Mouse (Mus musculus) gastrocnemius, adult 2 months (tissue): ENCODE results near the gene Dgkz. TPM values are rescaled to one million over a fixed set of nuclear protein-coding genes. Genes with fewer than 3 reads are reported as not detected.

Source experiments
- DNase-seq: peaks from one replicate; pipeline ENCODE4 v3.0.0; 2022
- H3K27ac ChIP-seq: fragments of 200-600 bp; 2 replicates; pipeline ENCODE4 v1.8.1; 2022; ENCODE audit warnings: mild to moderate bottlenecking
- H3K4me3 ChIP-seq: fragments of 200-600 bp; 2 replicates; pipeline ENCODE4 v1.8.1; 2022; ENCODE audit warnings: mild to moderate bottlenecking, moderate library complexity
- CTCF ChIP-seq: fragments of 200-600 bp; IDR thresholded peaks from 2 replicates; pipeline ENCODE4 v1.8.1; 2022; ENCODE audit warnings: antibody characterized with exemption, mild to moderate bottlenecking, moderate library complexity
- intact Hi-C: fragments of 180-260 bp; cut with DNase I; formaldehyde crosslinking; loops from one replicate; pipeline ENCODE4 v1.15.1; 2025
- total RNA-seq, 2 experiments: library from RNA; stranded (reverse); gene quantifications; 2 replicates each; pipeline ENCODE4 v1.2.3; 2021

The Dgkz gene
- total RNA-seq, 2 experiments from 2014 or later: 33.7 to 37.5 TPM

DNA sequence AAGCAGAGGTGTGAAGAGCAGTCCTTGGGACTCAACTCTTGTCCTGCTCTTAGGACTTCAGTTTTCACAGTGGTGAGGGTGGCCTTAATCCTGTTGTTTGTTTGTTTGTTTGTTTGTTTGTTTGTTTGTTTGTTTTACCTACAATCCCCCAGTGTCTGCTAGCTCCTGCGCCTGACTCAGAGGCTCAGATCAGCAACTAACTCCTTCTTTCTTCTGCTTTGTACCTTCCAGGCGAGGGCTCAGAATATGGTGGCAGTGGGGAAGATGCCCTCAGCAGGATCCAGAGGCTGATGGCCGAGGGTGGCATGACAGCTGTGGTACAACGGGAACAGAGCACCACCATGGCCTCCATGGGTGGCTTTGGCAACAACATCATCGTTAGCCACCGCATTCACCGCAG lies 58.6 kb downstream of the Dgkz start:
- Histone ChIP-seq H3K4me3 (no peak overlapping the region), H3K27ac (no peak overlapping the region)
- intact Hi-C loops: no loop called here
- no peak for DNase-seq
- TF ChIP-seq CTCF: no peak

DNA sequence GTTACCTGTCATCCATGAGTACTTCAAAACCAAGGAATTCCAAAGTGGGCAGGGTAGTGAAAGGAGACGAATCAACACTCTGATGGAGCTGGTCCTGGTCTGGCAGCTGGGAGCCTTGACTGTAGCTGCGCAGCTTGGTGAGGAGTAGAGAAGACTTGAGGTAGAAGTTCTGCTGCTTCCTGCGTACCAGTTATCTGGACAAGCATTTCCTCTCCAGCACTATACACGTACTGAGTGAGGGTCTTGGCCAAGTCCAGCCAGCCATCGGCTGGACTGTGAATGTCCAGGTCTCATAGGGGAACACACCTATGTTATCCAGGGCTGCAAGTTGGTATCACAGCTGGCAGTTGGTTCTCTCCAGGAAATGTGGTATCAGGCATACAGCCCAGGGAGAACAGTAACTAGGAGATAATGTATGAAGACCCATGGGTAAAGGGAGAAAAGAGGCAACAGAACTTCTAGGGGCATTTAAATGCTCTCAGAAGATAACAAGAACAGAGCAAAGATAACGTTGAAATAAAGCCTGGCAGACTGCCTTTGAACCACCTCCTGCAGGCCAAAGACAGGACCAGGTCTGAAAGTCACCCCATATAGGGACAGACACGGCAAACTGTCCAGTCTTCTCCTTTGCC lies 59.2 kb downstream of the Dgkz start:
- intact Hi-C loops: no loop called here
- H3K27ac ChIP-seq: no peak overlapping the region
- no peak for TF ChIP-seq CTCF

DNA sequence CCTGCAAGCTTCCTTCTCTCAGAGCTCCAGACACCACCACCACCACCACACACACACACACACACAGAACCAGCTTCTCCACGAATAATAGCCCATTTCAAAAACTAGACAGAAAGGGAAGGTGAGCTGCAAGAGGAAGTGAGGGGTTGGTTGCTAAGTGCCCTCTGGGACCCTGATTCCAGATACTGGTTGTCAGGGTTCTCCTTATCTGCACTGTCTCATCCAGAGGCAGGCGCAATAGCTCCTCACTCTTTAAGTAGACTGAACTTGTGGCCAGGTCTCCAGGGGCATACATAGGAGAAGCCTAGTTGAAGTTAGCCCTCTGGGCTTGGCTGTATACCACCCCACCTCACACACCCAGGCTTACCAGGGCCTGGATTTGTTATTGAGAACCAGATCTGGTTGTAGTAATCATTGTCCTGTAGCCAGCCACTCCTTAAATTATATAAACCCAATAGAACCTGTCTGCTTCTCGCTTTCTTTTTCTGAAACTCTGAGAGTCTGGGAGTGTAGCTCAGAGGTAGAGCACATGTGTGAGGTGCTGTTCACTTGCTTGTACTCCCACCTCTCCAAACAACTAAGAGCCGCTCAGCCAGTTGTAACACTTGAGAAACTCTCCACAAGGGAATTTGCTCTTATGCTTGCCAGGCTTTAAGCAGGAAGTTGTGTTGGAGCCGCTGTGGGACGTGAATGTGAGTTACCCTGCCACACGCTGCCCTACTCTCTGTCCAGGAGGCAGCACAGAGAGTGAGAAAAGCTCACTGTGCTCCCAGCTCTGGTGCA lies 62.1 kb downstream of the Dgkz start:
- H3K27ac ChIP-seq: no peak overlapping the region
- no peak for TF ChIP-seq CTCF
- no peak for DNase-seq
- no peak overlapping the region for H3K4me3 ChIP-seq
- intact Hi-C loops: no loop called here

More for the DNA sequence above, 59.2 kb downstream of the Dgkz start:
- no peak for DNase-seq
- H3K4me3 ChIP-seq: no peak overlapping the region

DNA sequence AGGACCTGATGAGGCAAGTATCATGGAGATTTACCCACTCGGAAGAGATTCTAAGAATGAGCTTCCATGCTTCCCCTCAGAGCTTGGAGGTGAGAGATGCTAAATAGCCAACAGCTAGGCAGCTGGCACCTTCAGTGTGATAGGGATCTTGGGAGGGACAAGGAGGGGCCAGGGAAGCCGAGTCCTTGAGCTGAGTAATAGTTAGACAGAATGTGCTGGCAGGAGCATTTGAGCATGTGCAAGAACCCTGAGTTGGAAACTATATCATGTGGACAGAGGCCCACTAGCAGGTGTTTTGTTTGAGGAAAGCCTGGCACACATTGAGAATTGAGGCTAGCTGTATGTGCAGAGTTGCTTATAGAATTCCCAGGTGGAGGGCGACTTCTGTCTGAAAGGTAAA lies 63.0 kb downstream of the Dgkz start:
- no peak for TF ChIP-seq CTCF
- H3K4me3 ChIP-seq: no peak overlapping the region
- DNase-seq: no peak
- intact Hi-C loops: no loop called here
- no peak overlapping the region for H3K27ac ChIP-seq

DNA sequence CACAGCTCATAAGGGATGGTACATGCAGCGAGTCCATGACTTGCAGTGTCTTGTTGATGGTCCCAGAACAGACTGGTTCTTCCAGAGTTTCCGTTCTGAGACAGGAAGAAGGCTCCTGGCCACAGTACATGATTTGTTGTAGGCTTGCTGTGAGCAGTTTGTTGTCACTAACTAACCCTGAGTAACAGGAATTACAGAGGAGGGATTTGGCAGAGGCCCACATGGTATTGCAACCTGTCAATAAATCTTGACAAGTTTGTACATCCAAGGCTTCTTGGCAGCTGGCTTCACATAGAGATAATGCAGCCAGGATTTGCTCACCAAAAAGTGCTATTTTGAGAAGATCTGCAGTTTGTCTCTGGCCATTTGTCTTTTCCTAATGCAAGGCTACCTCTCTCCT lies 69.5 kb downstream of the Dgkz start:
- no peak for TF ChIP-seq CTCF
- H3K27ac ChIP-seq: no peak overlapping the region
- H3K4me3 ChIP-seq: no peak overlapping the region
- intact Hi-C loops: no loop called here
- DNase-seq: no peak

DNA sequence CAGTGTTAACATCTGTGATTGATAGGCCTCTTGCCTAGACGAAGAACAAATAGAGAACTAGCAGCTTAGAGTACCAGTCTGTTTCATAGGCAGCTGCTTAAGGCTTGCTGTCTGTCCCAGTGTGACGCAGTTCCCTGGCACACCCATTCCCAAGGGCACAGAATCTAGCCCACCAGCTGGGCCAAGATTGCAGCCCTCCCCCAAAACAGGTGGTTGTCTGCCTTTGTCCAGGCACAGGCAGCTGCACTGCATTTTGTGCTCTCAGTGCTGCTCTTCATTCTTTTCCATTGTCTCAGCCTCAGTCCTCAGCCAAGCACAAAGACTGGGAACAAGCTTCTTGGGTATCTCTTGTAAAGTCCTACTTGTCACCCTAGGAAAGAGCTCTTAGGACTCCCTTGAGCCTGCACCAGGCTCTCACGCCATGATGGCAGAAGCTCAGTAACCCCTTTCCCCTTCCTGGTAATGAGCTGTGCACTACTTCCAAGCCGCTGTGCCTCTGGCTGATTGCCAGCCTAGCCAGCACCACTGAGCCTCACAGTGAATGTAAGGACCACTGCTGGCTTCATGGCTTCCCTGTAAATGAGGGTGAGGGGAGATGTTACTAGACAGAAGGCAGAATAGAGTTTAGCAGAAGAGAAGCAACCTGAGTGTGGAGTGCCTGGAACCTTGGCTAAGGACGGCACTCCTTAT lies 70.9 kb downstream of the Dgkz start:
- Histone ChIP-seq H3K27ac (no peak overlapping the region), H3K4me3 (no peak overlapping the region)
- TF ChIP-seq CTCF: no peak
- intact Hi-C loops: no loop called here
- DNase-seq: no peak

DNA sequence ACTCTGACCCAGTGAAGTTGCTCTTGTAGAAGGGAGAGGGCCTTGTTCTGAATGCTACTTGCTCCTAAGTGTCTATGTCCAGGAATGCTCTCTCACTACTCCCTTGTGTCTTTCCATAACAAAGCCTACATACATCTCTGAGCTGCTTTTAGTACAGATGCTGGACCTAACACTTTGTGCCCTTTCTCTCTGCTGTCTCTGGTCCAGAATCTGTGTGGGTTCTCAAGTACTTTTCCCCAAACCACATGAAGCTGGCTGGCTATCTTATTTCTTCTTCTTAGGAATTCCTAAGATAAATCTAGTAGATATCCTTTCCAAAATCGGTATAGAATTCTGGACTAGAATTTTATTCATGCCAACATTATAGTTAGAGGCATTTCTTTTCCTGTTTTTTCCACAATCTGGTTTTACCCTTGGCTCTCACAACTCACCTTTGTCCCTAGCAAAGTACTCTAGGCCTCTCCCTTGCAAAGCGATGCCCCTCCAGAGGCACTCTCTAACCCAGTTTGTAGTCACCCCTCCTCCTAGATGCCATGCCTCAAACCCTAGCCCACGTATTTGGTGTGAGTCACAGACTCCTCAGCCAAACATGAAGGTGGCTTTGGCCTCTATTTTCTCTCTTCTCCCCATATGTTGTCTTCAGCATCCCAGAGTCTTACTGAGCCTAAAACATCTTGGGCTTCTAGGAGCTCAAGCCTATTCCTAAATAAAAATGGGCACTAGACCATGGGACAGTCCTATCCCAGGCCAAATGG lies 72.3 kb downstream of the Dgkz start:
- TF ChIP-seq CTCF: no peak
- no peak for DNase-seq
- no peak overlapping the region for H3K4me3 ChIP-seq
- intact Hi-C loops: no loop called here
- no peak overlapping the region for H3K27ac ChIP-seq

DNA sequence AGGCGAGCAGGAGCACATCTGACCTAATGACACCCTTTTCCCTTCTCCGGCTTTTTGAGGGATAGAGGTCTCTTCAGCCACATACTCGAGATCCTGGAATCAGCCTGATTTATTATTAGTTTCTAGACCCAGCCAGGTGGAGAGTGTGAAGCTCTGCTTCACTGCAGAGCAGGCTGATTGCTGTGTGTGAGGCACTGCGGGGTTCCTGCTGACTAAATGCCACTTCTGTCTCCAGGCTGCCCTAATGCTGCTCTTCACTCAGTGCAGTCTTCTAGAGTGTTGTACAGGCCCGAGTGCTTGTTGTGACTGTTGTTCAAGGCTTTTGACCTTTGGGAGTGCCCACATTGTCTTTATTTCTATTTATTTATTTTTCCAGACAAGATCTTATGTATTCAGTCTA lies 73.3 kb downstream of the Dgkz start:
- no peak for TF ChIP-seq CTCF
- Histone ChIP-seq H3K4me3 (no peak overlapping the region), H3K27ac (no peak overlapping the region)
- intact Hi-C loops: no loop called here
- DNase-seq: no peak

DNA sequence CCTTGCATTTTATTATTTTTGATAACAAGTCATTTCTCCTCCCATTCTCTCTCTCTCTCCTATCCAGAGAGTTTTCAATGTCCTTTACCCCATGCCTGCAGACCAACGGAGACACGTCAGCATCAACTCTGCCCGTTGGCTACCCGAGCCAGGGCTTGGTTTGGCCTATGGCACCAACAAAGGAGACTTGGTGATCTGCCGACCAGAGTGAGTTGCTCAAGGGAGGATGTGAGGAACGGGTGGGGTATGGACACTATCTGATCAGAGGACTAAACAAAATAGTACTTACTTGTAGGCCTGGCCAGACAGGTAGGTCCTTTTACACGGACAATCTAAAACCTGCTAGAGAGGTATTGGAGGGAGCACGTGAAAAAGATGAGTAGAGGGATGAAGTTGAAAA lies 75.2 kb downstream of the Dgkz start:
- no peak for TF ChIP-seq CTCF
- intact Hi-C loops: no loop called here
- no peak for DNase-seq

DNA sequence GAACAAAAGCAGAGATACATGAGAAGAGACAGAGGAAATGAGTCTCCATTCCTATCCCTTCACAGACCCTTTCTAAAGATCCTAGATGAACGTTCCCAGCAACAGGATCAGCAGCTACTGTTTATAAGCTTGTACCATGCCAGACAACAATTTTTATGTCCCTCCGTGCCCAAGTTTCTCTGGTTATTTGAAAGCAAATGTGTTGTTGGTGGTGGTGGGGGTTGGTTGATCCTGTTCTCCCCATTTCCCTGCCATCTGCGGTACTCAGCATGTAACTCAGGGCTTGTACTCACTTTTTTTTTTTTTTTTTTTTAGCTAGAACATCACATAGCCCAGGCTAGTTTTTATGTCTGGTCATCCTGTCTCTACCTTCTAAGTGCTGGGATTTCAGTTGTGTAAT lies 76.5 kb downstream of the Dgkz start:
- TF ChIP-seq CTCF: no peak
- DNase-seq: no peak
- intact Hi-C loops: no loop called here
- no peak overlapping the region for H3K27ac ChIP-seq
- no peak overlapping the region for H3K4me3 ChIP-seq

More for the DNA sequence above, 75.2 kb downstream of the Dgkz start:
- Histone ChIP-seq H3K27ac (no peak overlapping the region), H3K4me3 (no peak overlapping the region)

DNA sequence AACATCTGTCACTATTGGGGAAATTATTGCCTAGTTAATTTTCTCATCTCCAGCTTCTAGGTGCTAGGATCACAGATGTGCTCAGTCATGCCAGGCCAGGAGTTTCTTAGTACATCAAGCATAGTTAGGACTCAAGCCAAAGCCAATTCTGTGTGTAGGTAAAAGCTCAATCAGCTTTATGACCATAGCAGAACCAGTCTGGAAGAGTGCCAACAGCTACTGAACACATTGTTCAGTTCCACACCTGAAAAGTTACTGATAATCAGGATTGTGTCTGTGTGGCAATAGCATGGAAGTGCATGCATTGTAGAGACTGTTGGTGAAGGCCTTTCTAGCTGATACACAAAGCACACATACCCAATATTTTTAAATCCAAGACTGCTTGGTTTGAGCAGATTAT lies 77.7 kb downstream of the Dgkz start:
- DNase-seq: no peak
- intact Hi-C loops: no loop called here
- no peak for TF ChIP-seq CTCF
- Histone ChIP-seq H3K27ac (no peak overlapping the region), H3K4me3 (no peak overlapping the region)

DNA sequence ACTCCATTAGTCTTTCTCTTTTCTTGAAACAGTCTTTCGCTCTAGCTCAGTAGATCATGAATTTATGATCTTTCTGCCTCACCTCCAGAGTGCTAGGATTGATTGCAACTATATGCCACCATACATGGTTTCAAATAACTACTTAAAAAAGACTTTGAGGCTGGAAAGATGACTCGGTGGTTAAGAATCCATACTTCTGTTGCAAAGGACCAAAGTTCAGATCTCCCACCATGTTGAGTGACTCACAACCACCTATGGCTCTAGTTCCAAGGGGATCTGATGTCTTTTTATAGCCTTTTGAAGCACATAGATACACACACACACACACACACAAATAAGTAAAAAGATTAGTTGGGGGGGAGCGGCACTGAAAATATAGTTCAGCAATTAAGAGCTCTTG lies 80.3 kb downstream of the Dgkz start:
- DNase-seq: no peak
- no peak for TF ChIP-seq CTCF
- intact Hi-C loops: no loop called here
- no peak overlapping the region for H3K27ac ChIP-seq
- H3K4me3 ChIP-seq: no peak overlapping the region

DNA sequence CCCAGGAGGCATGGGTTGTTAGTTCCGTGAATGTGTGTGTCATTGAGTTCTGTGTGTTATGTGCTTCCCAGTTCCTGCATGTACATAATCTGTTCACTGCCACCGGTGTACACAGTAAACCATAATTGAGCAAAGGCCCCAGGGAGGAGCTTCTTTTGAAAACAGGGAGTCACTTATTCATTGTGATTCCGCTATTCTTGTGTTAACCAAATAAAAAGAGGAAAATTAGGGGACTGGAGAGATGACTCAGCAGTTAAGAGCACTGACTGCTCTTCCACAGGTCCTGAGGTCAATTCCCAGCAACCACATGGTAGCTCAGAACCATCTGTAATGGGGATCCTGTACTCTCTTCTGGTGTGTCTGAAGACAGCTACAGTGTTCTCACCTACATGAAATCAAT lies 80.9 kb downstream of the Dgkz start:
- intact Hi-C loops: no loop called here
- Histone ChIP-seq H3K27ac (no peak overlapping the region), H3K4me3 (no peak overlapping the region)
- DNase-seq: no peak
- no peak for TF ChIP-seq CTCF
